9 mouse cellular contexts compared by ENCODE assay signal in genomic region chr17:62880311-62881175, GRCm38 (mm10). TPM values are rescaled to one million over a fixed set of nuclear protein-coding genes. Genes with fewer than 3 reads are reported as not detected.
A peak's percentile ranks its signal among the peaks of the same experiment; 100 is the strongest.
DNase-seq lines count a peak whose midpoint lies in the region; ATAC-seq lines count a peak whose summit lies in the region.
"Had no signal": no experiment of that assay in that cellular context is flagged by ENCODE, and none has a peak within 500 bp of the region (broad histone marks: within the 10 kb centered on the region; RNA-seq: fewer than 3 reads in every experiment).

No protein-coding gene starts in this region.

- H3K4me1 ChIP-seq in forebrain, embryonic 11.5 days (replicated peaks; ENCODE audit: control insufficient read depth, insufficient read depth, low read length) = 0 out of 2 replicates have a peak, but pooled peaks cover 2% of the 10 kb centered on the region

- WGBS in forebrain, embryonic 11.5 days = under 1% methylated on average over 82 of the region's 82 CpGs

- DNase-seq in MN1 (ENCODE audit: low spot score) = peak; percentile 75
- peak; percentile 54 for DNase-seq in adrenal gland, postnatal 25 days
- DNase-seq in forebrain, embryonic 11.5 days (ENCODE audit: low spot score) = peak; percentile 87
- DNase-seq in heart, postnatal 4 days = peak; percentile 69
- peak; percentile 6 for DNase-seq in layer of hippocampus, adult 9-11 months
- DNase-seq in right cerebral cortex, postnatal 4 days = peak; percentile 49

- no peaks in the 10 kb centered on the region for H3K9me3 ChIP-seq in forebrain, embryonic 11.5 days (ENCODE audit: control insufficient read depth, low read length)

- peak overlapping the region; percentile 79 for H3K27ac ChIP-seq in forebrain, embryonic 11.5 days (ENCODE audit: low read depth, low read length)

- no peaks in the 10 kb centered on the region for H3K36me3 ChIP-seq in forebrain, embryonic 11.5 days (ENCODE audit: control insufficient read depth, insufficient read depth, low read length)

- H3K9ac ChIP-seq in forebrain, embryonic 11.5 days (ENCODE audit: low read length) = peak overlapping the region; percentile 94

- peak overlapping the region; percentile 80 for H3K4me3 ChIP-seq in forebrain, embryonic 11.5 days (ENCODE audit: low read depth, low read length)

- peak overlapping the region; percentile 95 for H3K4me2 ChIP-seq in forebrain, embryonic 11.5 days (ENCODE audit: low read depth, low read length, severe bottlenecking)

- ATAC-seq in forebrain, embryonic 11.5 days (replicated peaks; ENCODE audit: low FRiP score) = peak; percentile 29
- peak; percentile 8; the same call in 1 of the 2 replicates for ATAC-seq in megakaryocyte progenitor cell, adult 5-6 weeks (replicated peaks; ENCODE audit: poor library complexity)
- ATAC-seq in inflammation-experienced regulatory T-cells, adult 6 months = no peak

- peaks cover 4% of the 10 kb centered on the region; the same call in 1 of the 2 replicates for H3K27me3 ChIP-seq in forebrain, embryonic 11.5 days (ENCODE audit: control insufficient read depth, insufficient read depth, low read length)

RNA-seq across cellular contexts. Expression of gene Efna5, which starts 0.6 kb away (rescaled TPM):
- total RNA-seq in adrenal gland, postnatal 25 days (2021) = 20.8 and 30.0 TPM in 2 replicates
- polyA plus RNA-seq in forebrain, embryonic 11.5 days (2014; fragmentation: Nextera tagmentation; extraction: Ambion mirVana) = 40.5 and 42.2 TPM in 2 replicates
- total RNA-seq in heart, postnatal 4 days (2021) = 10 to 100 TPM; 39.7 to 46.1 TPM
- not detected in 2 replicates for total RNA-seq in megakaryocyte progenitor cell, adult 5-6 weeks (2015)
- not detected in 2 replicates for total RNA-seq in megakaryocyte progenitor cell, adult 5-6 weeks (2017)
- under 1 TPM in 2 of 3 experiments, not detected in 1; 0.13 TPM for polyA plus RNA-seq in inflammation-experienced regulatory T-cells, adult 6 months (2017; shearing (Covaris generic))
- total RNA-seq: hematopoietic stem cell, adult 5-6 weeks had no signal

Comparison
In these comparisons a context has a peak if more than half of its experiments do, and no peak if none do; other contexts are left out.
1. DNase-seq: peak in every context shown above with its lines; median percentile 87 in forebrain, embryonic 11.5 days; 75 in MN1; 69 in heart, postnatal 4 days; 54 in adrenal gland, postnatal 25 days; 49 in right cerebral cortex, postnatal 4 days; 6 in layer of hippocampus, adult 9-11 months.
2. RNA of gene Efna5, which starts 0.6 kb away (total RNA-seq): 39.7 to 46.1 TPM in heart, postnatal 4 days and 20.8 to 30.0 TPM in adrenal gland, postnatal 25 days; not detected in megakaryocyte progenitor cell, adult 5-6 weeks; every median in the first group is over 10 times any median in the second.